8 mouse cellular contexts compared by ENCODE assay signal in genomic region chr15:86134941-86135783, GRCm38 (mm10). TPM values are rescaled to one million over a fixed set of nuclear protein-coding genes. Genes with fewer than 3 reads are reported as not detected.
DNase-seq lines count a peak whose midpoint lies in the region; ATAC-seq and TF ChIP-seq lines count a peak whose summit lies in the region.

No protein-coding gene starts in this region.

- H3K27ac ChIP-seq in neural tube, embryonic 15.5 days (replicated peaks), result peak overlapping the region; percentile 58; the same call in 1 of the 2 replicates

- H3K4me3 ChIP-seq in neural tube, embryonic 15.5 days (replicated peaks), result no peak overlapping the region

- 38% methylated on average over 18 of the region's 18 CpGs for WGBS in neural tube, embryonic 15.5 days

- peaks cover 51% of the 10 kb centered on the region for H3K36me3 ChIP-seq in neural tube, embryonic 15.5 days

- no peaks in the 10 kb centered on the region for H3K9me3 ChIP-seq in neural tube, embryonic 15.5 days (replicated peaks)

- peaks cover 15% of the 10 kb centered on the region for H3K4me1 ChIP-seq in neural tube, embryonic 15.5 days

- TF ChIP-seq CTCF in brain, embryonic 14.5 days (IDR thresholded peaks at IDR 0.05; ENCODE audit: borderline replicate concordance, extremely low read depth, insufficient read depth, insufficient read length), result peak; percentile 97

- intact Hi-C loops in heart, postnatal 14 days (cut with DNase I), result loop anchor here (5.0 kb wide), 2 partner anchors 238 to 418 kb away; no protein-coding TSS in a partner anchor

- peak; percentile 72 for ATAC-seq in neural tube, embryonic 15.5 days (ENCODE audit: low FRiP score)

- no peak overlapping the region for H3K9ac ChIP-seq in neural tube, embryonic 15.5 days (replicated peaks)

- no peak for TF ChIP-seq POLR2A in brain, embryonic 14.5 days (IDR thresholded peaks at IDR 0.05; ENCODE audit: borderline replicate concordance, extremely low read depth, insufficient read depth, insufficient read length, poor library complexity, severe bottlenecking)

- H3K27me3 ChIP-seq in neural tube, embryonic 15.5 days (replicated peaks), result no peaks in the 10 kb centered on the region

- no peak overlapping the region for H3K4me2 ChIP-seq in neural tube, embryonic 15.5 days

- DNase-seq in CD8-positive naive resting alpha-beta T cell, adult 2 months (ENCODE audit: low read depth in 2 of 2, low spot score in 2 of 2), result peak; percentile 69 to 75
- peak; percentile 90 for DNase-seq in brain, embryonic 14.5 days (ENCODE audit: low read depth)
- peak; percentile 58 for DNase-seq in fibroblast of lung, adult 2 months (ENCODE audit: low read depth)
- peak; percentile 88 to 93 for DNase-seq in heart, postnatal 14 days
- DNase-seq in kidney, postnatal 4 days, result peak; percentile 94 to 96
- peak; percentile 80 to 82 for DNase-seq in lung, adult 18-20 months
- DNase-seq in testis, postnatal 14 days (ENCODE audit: low spot score), result peak; percentile 73

RNA-seq across cellular contexts. Expression of gene Cerk, which starts 50.8 kb away (rescaled TPM):
- polyA plus RNA-seq in brain, embryonic 14.5 days (2012; rRNA removed), result 27.3 and 32.0 TPM in 2 replicates
- total RNA-seq in heart, postnatal 14 days (2021), result 10 to 100 TPM; 32.8 to 39.2 TPM
- polyA plus RNA-seq in neural tube, embryonic 15.5 days (2015; fragmentation: Nextera tagmentation; extraction: Ambion mirVana), result 26.4 and 27.5 TPM in 2 replicates
